Mouse (Mus musculus) liver (tissue): Measurements from ENCODE around the gene Kif15.
A peak's percentile ranks its signal among the peaks of the same experiment; 100 is the strongest.

ENCODE experiments used
- DNase-seq: peaks from one replicate; pipeline ENCODE4 v3.0.0-alpha.2; 2020; ENCODE audit warnings: mixed read lengths

The Kif15 gene

GRCm38 (mm10) chr9:122950643-122951475 is at the start of gene Kif15, which contains the start of gene 1110059G10Rik:
Gene Kif15 (plus strand): TSS chr9:122951046.
Gene 1110059G10Rik (minus strand): TSS chr9:122951000.
- DNase-seq: peak; percentile 92

GRCm38 (mm10) chr9:122901047-122901446 is 49.8 kb upstream of the Kif15 start:
- no peak for DNase-seq

GRCm38 (mm10) chr9:122902717-122903535 is 47.9 kb upstream of the Kif15 start:
- peak; percentile 32 for DNase-seq

GRCm38 (mm10) chr9:122922436-122922835 is 28.4 kb upstream of the Kif15 start:
- DNase-seq: no peak

GRCm38 (mm10) chr9:122922936-122923381 is 27.9 kb upstream of the Kif15 start, which contains the start of gene Zfp105:
Gene Zfp105 (plus strand): TSS chr9:122923072.
- peak; percentile 65 for DNase-seq

- no peak for DNase-seq
Measured at GRCm38 (mm10) chr9:122928915-122929314, 21.9 kb upstream of the Kif15 start.

GRCm38 (mm10) chr9:122998406-122999192 is 47.8 kb downstream of the Kif15 start:
- DNase-seq: no peak

- no peak for DNase-seq
Measured at GRCm38 (mm10) chr9:122999193-122999586, 48.3 kb downstream of the Kif15 start.

GRCm38 (mm10) chr9:123004718-123005117 is 53.9 kb downstream of the Kif15 start:
- DNase-seq: no peak

- no peak for DNase-seq
Measured at GRCm38 (mm10) chr9:123006071-123006470, 55.2 kb downstream of the Kif15 start.

- DNase-seq: peak; percentile 87
Measured at GRCm38 (mm10) chr9:123020995-123021631, 70.3 kb downstream of the Kif15 start, which contains the start of gene Tmem42. Gene Tmem42 (plus strand): TSS chr9:123021326.

- no peak for DNase-seq
Measured at GRCm38 (mm10) chr9:123021636-123022379, 71.0 kb downstream of the Kif15 start.

GRCm38 (mm10) chr9:123024201-123024600 is 73.4 kb downstream of the Kif15 start:
- no peak for DNase-seq

- no peak for DNase-seq
Measured at GRCm38 (mm10) chr9:123031496-123032246, 80.8 kb downstream of the Kif15 start.

- no peak for DNase-seq
Measured at GRCm38 (mm10) chr9:123034426-123034825, 83.6 kb downstream of the Kif15 start, which contains the start of gene Tgm4. Gene Tgm4 (plus strand): TSS chr9:123034726.

- no peak for DNase-seq
Measured at GRCm38 (mm10) chr9:123047665-123048064, 96.8 kb downstream of the Kif15 start.

- peak; percentile 22 for DNase-seq
Measured at GRCm38 (mm10) chr9:123058724-123059292, 108.0 kb downstream of the Kif15 start.

GRCm38 (mm10) chr9:123060172-123060571 is 109.3 kb downstream of the Kif15 start:
- no peak for DNase-seq
